Mouse (Mus musculus) midbrain, postnatal 0 days (tissue): ENCODE data around the gene Qdpr. TPM values are rescaled to one million over a fixed set of nuclear protein-coding genes. Genes with fewer than 3 reads are reported as not detected.

Experiments used
- ATAC-seq: fragments of 200-750 bp; cut with Nextera tagmentation; 2 replicates; pipeline ENCODE4 v1.8.0; 2017; ENCODE audit warnings: moderate number of reproducible peaks, mild to moderate bottlenecking, moderate TSS enrichment, moderate library complexity; ENCODE audit not compliant: low FRiP score
- DNase-seq: peaks from one replicate; pipeline ENCODE4 v3.0.0-alpha.2; 2015; ENCODE audit warnings: low spot score
- H3K27ac ChIP-seq: fragments of 300-500 bp; sonication (generic); 2 replicates; pipeline ENCODE4 v1.5.1; 2014; ENCODE audit warnings: low read depth, mild to moderate bottlenecking, low read length, mixed read lengths
- H3K27me3 ChIP-seq: fragments of 300-500 bp; sonication (generic); 2 replicates; pipeline ENCODE4 v1.6.1; 2014; ENCODE audit warnings: low read length, control low read depth, mixed read lengths; ENCODE audit not compliant: insufficient read depth
- H3K36me3 ChIP-seq: fragments of 300-500 bp; sonication (generic); 2 replicates; pipeline ENCODE4 v1.6.1; 2014; ENCODE audit warnings: low read length, control low read depth, mixed read lengths; ENCODE audit not compliant: insufficient read depth
- H3K4me1 ChIP-seq: fragments of 300-500 bp; sonication (generic); 2 replicates; pipeline ENCODE4 v1.6.1; 2014; ENCODE audit warnings: mild to moderate bottlenecking, control low read depth, antibody characterized with exemption, low read length, mixed read lengths; ENCODE audit not compliant: insufficient read depth
- H3K4me2 ChIP-seq: fragments of 300-500 bp; sonication (generic); 2 replicates; pipeline ENCODE4 v1.6.1; 2014; ENCODE audit warnings: low read depth, mild to moderate bottlenecking, low read length, mixed read lengths; ENCODE audit not compliant: poor library complexity, severe bottlenecking
- H3K4me3 ChIP-seq: fragments of 300-500 bp; sonication (generic); 2 replicates; pipeline ENCODE4 v1.5.1; 2014; ENCODE audit warnings: low read depth, mild to moderate bottlenecking, low read length, moderate library complexity
- H3K9ac ChIP-seq: fragments of 300-500 bp; sonication (generic); replicated peaks from 2 replicates; pipeline ENCODE4 v1.6.1; 2014; ENCODE audit warnings: mild to moderate bottlenecking, low read length, moderate library complexity, mixed read lengths; ENCODE audit not compliant: poor library complexity, severe bottlenecking
- H3K9me3 ChIP-seq: fragments of 300-500 bp; sonication (generic); 2 replicates; pipeline ENCODE4 v1.6.1; 2016; ENCODE audit warnings: low read length, control low read depth
- CTCF ChIP-seq: IDR thresholded peaks from 2 replicates; pipeline ENCODE4 v1.5.1; 2016; ENCODE audit warnings: antibody characterized with exemption, mild to moderate bottlenecking
- WGBS: fragments of 180-500 bp; shearing (Covaris S2); extraction: QIAGEN DNeasy Blood & Tissue Kit; methylation state at CpG from one replicate; pipeline ENCODE4 v1.1.7; 2014; 5-methylcytosine and 5-hydroxymethylcytosine counted together
- polyA plus RNA-seq: library from polyadenylated mRNA; unstranded; fragments of >200 nt; fragmentation: Nextera tagmentation; extraction: Ambion mirVana; gene quantifications from 2 replicates; pipeline ENCODE4 v1.2.1, GENCODE M21; 2015
- total RNA-seq: library from RNA; depleted of rRNA; stranded (reverse); fragments of >200 nt; gene quantifications from 2 replicates; pipeline ENCODE4 v1.2.3, GENCODE M21; 2014

Gene Qdpr
- total and polyA plus RNA-seq, 2 experiments from 2014 or later = 40.0 to 139 TPM

GRCm38 (mm10) chr5:45444130-45444832 is 5.8 kb downstream of the Qdpr start:
- 0 out of 2 replicates have a peak, but pooled peaks cover 2% of the 10 kb centered on the region for H3K36me3 ChIP-seq
- no peak overlapping the region for H3K4me2 ChIP-seq
- WGBS = 91% methylated on average over 8 of the region's 8 CpGs
- no peak for DNase-seq
- peaks cover 12% of the 10 kb centered on the region for H3K4me1 ChIP-seq
- H3K27me3 ChIP-seq = no peaks in the 10 kb centered on the region
- H3K9me3 ChIP-seq = no peaks in the 10 kb centered on the region
- no peak overlapping the region for H3K27ac ChIP-seq
- ATAC-seq = no peak
- no peak overlapping the region for H3K4me3 ChIP-seq
- TF ChIP-seq CTCF = no peak
- no peak overlapping the region for H3K9ac ChIP-seq

GRCm38 (mm10) chr5:45441745-45442144 is 8.3 kb downstream of the Qdpr start:
- ATAC-seq (no peak), DNase-seq (no peak)
- Histone ChIP-seq H3K4me2 (no peak overlapping the region), H3K4me3 (no peak overlapping the region), H3K27ac (no peak overlapping the region), H3K27me3 (no peaks in the 10 kb centered on the region), H3K9ac (no peak overlapping the region), H3K4me1 (no peaks in the 10 kb centered on the region), H3K9me3 (no peaks in the 10 kb centered on the region), H3K36me3 (peaks cover 9% of the 10 kb centered on the region; the same call in 1 of the 2 replicates)
- TF ChIP-seq CTCF = no peak
- 93% methylated on average over 3 of the region's 3 CpGs for WGBS

GRCm38 (mm10) chr5:45441124-45441523 is 8.9 kb downstream of the Qdpr start:
- no peak for DNase-seq
- H3K36me3 ChIP-seq = peaks cover 9% of the 10 kb centered on the region; the same call in 1 of the 2 replicates
- no peak for TF ChIP-seq CTCF
- no peaks in the 10 kb centered on the region for H3K4me1 ChIP-seq
- ATAC-seq = no peak
- H3K27me3 ChIP-seq = no peaks in the 10 kb centered on the region
- H3K9ac ChIP-seq = no peak overlapping the region
- H3K9me3 ChIP-seq = no peaks in the 10 kb centered on the region
- WGBS = 91% methylated on average over 3 of the region's 3 CpGs
- H3K4me3 ChIP-seq = no peak overlapping the region
- no peak overlapping the region for H3K27ac ChIP-seq
- H3K4me2 ChIP-seq = no peak overlapping the region

GRCm38 (mm10) chr5:45438301-45438700 is 11.7 kb downstream of the Qdpr start:
- H3K9me3 ChIP-seq = no peaks in the 10 kb centered on the region
- no peak overlapping the region for H3K4me3 ChIP-seq
- no peaks in the 10 kb centered on the region for H3K4me1 ChIP-seq
- peaks cover 16% of the 10 kb centered on the region; the same call in 1 of the 2 replicates for H3K36me3 ChIP-seq
- no peak overlapping the region for H3K9ac ChIP-seq
- ATAC-seq (no peak), DNase-seq (no peak)
- 81% methylated on average over 8 of the region's 8 CpGs for WGBS
- TF ChIP-seq CTCF = no peak
- H3K4me2 ChIP-seq = no peak overlapping the region
- no peaks in the 10 kb centered on the region for H3K27me3 ChIP-seq
- H3K27ac ChIP-seq = no peak overlapping the region

- Histone ChIP-seq H3K4me3 (no peak overlapping the region), H3K9me3 (no peaks in the 10 kb centered on the region), H3K4me2 (no peak overlapping the region), H3K27me3 (no peaks in the 10 kb centered on the region), H3K27ac (no peak overlapping the region), H3K9ac (no peak overlapping the region), H3K36me3 (peaks cover 19% of the 10 kb centered on the region; the same call in 1 of the 2 replicates), H3K4me1 (no peaks in the 10 kb centered on the region)
- 60% methylated on average over 4 of the region's 4 CpGs for whole genome bisulfite sequencing
- TF ChIP-seq CTCF = no peak
- ATAC-seq (no peak), DNase-seq (peak; percentile 24)
Measured at GRCm38 (mm10) chr5:45437826-45438225, 12.2 kb downstream of the Qdpr start.
